Mouse (Mus musculus): ENCODE results near the gene Deup1.

DNA sequence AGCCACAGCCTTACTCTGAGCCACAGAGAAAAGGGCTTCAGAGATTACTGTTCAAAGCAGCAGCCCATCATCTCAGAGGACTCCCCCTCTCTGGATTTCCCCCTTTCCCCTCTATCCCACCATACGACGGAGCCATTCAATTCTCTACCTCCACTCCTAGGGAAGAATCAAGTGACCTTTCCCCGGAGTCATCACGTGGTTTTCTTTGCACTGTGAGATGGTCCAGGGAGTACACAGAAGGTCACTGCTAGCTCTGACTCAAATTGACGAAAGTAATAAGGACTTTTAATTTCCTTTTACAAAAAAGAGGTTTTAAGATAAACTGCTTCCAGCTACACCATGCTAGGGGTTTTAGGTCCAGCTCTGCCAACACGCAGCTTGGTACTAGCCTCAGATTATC is 31.3 kb upstream of the Deup1 start:
- TF ChIP-seq CTCF (IDR thresholded peaks at IDR 0.05; ENCODE audit: control insufficient read depth, insufficient read depth, low read length), result no peak
- no peak for TF ChIP-seq POLR2A (IDR thresholded peaks at IDR 0.05; ENCODE audit: borderline replicate concordance, control insufficient read depth, low read depth, low read length)
